Mouse (Mus musculus) megakaryocyte, embryonic 14.5 days (primary cell): Measurements from ENCODE around the gene Slc5a2. TPM values are rescaled to one million over a fixed set of nuclear protein-coding genes. Genes with fewer than 3 reads are reported as not detected.
A peak's percentile ranks its signal among the peaks of the same experiment; 100 is the strongest.

ENCODE experiments used
- H3K27me3 ChIP-seq: replicated peaks from 2 replicates; pipeline ENCODE3; 2012; ENCODE audit warnings: inconsistent platforms
- H3K36me3 ChIP-seq: replicated peaks from 2 replicates; pipeline ENCODE3; 2012; ENCODE audit warnings: low read length, inconsistent platforms, mixed read lengths
- H3K4me1 ChIP-seq: 2 replicates; pipeline ENCODE4 v1.6.1; 2012; ENCODE audit warnings: inconsistent platforms
- H3K4me3 ChIP-seq: replicated peaks from 2 replicates; pipeline ENCODE3; 2012; ENCODE audit warnings: moderate library complexity, mild to moderate bottlenecking, inconsistent platforms
- H3K9me3 ChIP-seq: 2 replicates; pipeline ENCODE4 v1.6.1; 2012; ENCODE audit warnings: inconsistent platforms
- FLI1 ChIP-seq: IDR thresholded peaks from 2 replicates; pipeline ENCODE4 v1.6.1; 2012; ENCODE audit warnings: low read length, inconsistent platforms, mixed read lengths
- GATA1 ChIP-seq: IDR thresholded peaks from 3 replicates; pipeline ENCODE4 v1.6.1; 2012; ENCODE audit warnings: mixed read lengths, low read length, inconsistent platforms, borderline replicate concordance
- polyA plus RNA-seq: library from polyadenylated mRNA; stranded (reverse); fragments of >175 nt; gene quantifications from 2 replicates; pipeline ENCODE4 v1.2.3, GENCODE M21; 2012; ENCODE audit warnings: low replicate concordance; ENCODE audit not compliant: insufficient read depth

The Slc5a2 gene
- polyA plus RNA-seq, 1 experiment, result not detected

- Histone ChIP-seq H3K27me3 (no peaks in the 10 kb centered on the region), H3K4me3 (peak overlapping the region; percentile 96), H3K4me1 (peaks cover 52% of the 10 kb centered on the region), H3K36me3 (peaks cover 54% of the 10 kb centered on the region), H3K9me3 (no peaks in the 10 kb centered on the region)
- TF ChIP-seq FLI1 (no peak), GATA1 (no peak)
Observed at GRCm38 (mm10) chr7:128238991-128239390, 26.5 kb upstream of the Slc5a2 start.

DNA sequence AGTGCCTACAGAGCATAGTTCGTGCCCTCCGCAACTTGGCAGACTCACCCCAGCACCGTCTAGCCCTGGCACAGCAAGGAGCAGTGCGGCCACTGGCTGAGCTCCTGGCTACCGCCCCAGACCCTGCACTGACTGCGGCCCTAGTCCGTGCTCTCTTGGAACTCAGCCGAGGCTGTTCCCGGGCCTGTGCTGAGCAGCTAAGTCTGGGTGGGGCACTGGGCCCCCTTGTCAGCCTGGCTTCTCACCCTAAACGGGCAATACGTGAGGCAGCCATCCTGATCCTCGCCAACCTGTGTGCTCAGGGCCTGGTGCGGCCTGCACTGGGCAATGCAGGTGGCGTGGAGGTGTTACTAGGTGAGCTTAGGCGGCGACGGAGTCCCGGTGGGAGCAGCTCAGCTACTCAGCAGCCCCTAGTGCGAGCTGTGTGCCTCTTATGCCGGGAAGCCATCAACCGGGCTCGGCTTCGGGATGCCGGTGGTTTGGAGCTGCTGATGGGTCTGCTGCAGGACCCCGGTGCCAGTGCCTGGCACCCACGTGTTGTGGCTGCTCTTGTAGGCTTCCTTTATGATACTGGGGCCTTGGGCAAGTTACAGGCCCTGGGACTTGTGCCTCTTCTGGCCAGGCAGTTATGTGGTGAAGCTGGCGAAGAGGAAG lies 25.2 kb upstream of the Slc5a2 start:
- H3K4me1 ChIP-seq, result peaks cover 47% of the 10 kb centered on the region
- no peaks in the 10 kb centered on the region for H3K27me3 ChIP-seq
- peak overlapping the region; percentile 29 for H3K4me3 ChIP-seq
- TF ChIP-seq FLI1 (no peak), GATA1 (no peak)
- no peaks in the 10 kb centered on the region for H3K9me3 ChIP-seq
- H3K36me3 ChIP-seq, result peaks cover 67% of the 10 kb centered on the region

GRCm38 (mm10) chr7:128242331-128242730 lies 23.1 kb upstream of the Slc5a2 start:
- peaks cover 65% of the 10 kb centered on the region for H3K36me3 ChIP-seq
- H3K4me3 ChIP-seq, result no peak overlapping the region
- H3K4me1 ChIP-seq, result peaks cover 44% of the 10 kb centered on the region
- H3K27me3 ChIP-seq, result peaks cover 2% of the 10 kb centered on the region
- no peaks in the 10 kb centered on the region for H3K9me3 ChIP-seq
- TF ChIP-seq FLI1 (no peak), GATA1 (no peak)

- H3K36me3 ChIP-seq, result peaks cover 65% of the 10 kb centered on the region
- TF ChIP-seq GATA1, result no peak
- TF ChIP-seq FLI1, result no peak
- peaks cover 10% of the 10 kb centered on the region for H3K27me3 ChIP-seq
- peaks cover 45% of the 10 kb centered on the region for H3K4me1 ChIP-seq
- H3K9me3 ChIP-seq, result no peaks in the 10 kb centered on the region
- H3K4me3 ChIP-seq, result no peak overlapping the region
Observed at GRCm38 (mm10) chr7:128243921-128244320, 21.5 kb upstream of the Slc5a2 start.

- H3K27me3 ChIP-seq, result peaks cover 14% of the 10 kb centered on the region
- no peak overlapping the region for H3K4me3 ChIP-seq
- TF ChIP-seq FLI1 (no peak), GATA1 (no peak)
- no peaks in the 10 kb centered on the region for H3K9me3 ChIP-seq
- peaks cover 64% of the 10 kb centered on the region for H3K36me3 ChIP-seq
- peaks cover 43% of the 10 kb centered on the region for H3K4me1 ChIP-seq
Observed at GRCm38 (mm10) chr7:128244410-128245025, 20.9 kb upstream of the Slc5a2 start.

GRCm38 (mm10) chr7:128245547-128245946 lies 19.9 kb upstream of the Slc5a2 start:
- H3K9me3 ChIP-seq, result no peaks in the 10 kb centered on the region
- peaks cover 33% of the 10 kb centered on the region for H3K4me1 ChIP-seq
- TF ChIP-seq FLI1 (no peak), GATA1 (no peak)
- H3K27me3 ChIP-seq, result peaks cover 18% of the 10 kb centered on the region
- no peak overlapping the region for H3K4me3 ChIP-seq
- peaks cover 57% of the 10 kb centered on the region for H3K36me3 ChIP-seq

DNA sequence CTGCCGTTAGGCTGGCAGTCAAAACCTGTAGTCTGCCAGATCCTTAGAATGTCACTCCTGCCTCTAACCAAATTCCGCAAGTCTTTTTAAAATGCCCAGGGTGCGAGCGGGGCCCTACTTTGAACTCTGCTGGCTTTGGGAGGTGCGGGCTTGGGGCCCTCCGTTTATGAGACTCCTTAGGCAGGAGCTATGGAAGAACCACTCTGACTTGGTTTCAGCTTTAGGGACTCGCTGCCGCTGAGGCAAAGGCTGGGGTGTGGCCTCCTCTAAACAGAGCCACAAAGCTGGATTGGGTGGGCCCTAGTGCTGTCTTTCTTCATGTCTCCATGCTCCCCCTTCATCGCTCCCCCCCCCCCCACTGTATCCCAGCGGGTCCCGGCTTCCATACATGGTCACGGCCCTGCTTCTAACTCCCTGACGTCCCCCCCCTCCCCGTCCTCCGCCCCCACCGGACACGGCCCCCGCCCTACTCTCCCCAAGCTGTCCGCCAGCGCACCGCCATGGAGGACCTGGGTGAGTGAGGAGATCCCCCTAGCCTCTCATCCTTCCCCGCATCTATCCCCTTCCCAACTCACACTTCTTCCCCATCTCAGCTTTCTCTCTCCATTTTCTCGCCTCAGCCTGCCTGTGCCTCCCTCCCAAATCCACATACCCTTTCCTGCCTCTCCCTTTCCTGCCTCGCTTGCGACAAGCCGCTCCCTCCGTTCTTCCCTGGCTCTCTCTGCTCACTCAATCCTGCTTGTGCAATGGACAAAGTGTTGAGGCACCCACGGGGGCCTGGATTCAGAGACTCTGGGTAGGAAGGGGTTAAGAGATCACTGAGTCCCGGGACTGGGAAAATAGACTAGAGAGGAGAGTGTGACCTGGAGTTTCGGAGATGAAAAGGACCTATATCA lies 18.7 kb upstream of the Slc5a2 start, which contains the start of gene Tgfb1i1:
Tgfb1i1 (plus strand) TSS at position 317 of the 896 bp plus-strand sequence.
- Histone ChIP-seq H3K27me3 (peaks cover 22% of the 10 kb centered on the region), H3K4me3 (peak within 1 kb of the TSS; percentile 88)
- TF ChIP-seq FLI1, result no peak
- no peak for TF ChIP-seq GATA1

GRCm38 (mm10) chr7:128247443-128247842 lies 18.0 kb upstream of the Slc5a2 start:
- TF ChIP-seq FLI1 (no peak), GATA1 (no peak)
- H3K9me3 ChIP-seq, result no peaks in the 10 kb centered on the region
- peak overlapping the region; percentile 88 for H3K4me3 ChIP-seq
- H3K27me3 ChIP-seq, result peaks cover 27% of the 10 kb centered on the region
- peaks cover 41% of the 10 kb centered on the region for H3K36me3 ChIP-seq
- H3K4me1 ChIP-seq, result peaks cover 21% of the 10 kb centered on the region

More for the DNA sequence above, 18.7 kb upstream of the Slc5a2 start, which contains the start of gene Tgfb1i1:
- peaks cover 45% of the 10 kb centered on the region for H3K36me3 ChIP-seq
- no peaks in the 10 kb centered on the region for H3K9me3 ChIP-seq
- H3K4me1 ChIP-seq, result peaks cover 21% of the 10 kb centered on the region
